Mouse (Mus musculus) ES-Bruce4 (cell line): ENCODE measurements around the gene Wdr91.

Experiments used
- CTCF ChIP-seq: IDR thresholded peaks from one replicate; pipeline ENCODE4 v1.8.1; 2011; ENCODE audit warnings: low read depth, low read length
- EP300 ChIP-seq: IDR thresholded peaks from 2 replicates; pipeline ENCODE4 v1.6.1; 2011; ENCODE audit warnings: low read depth, low read length; ENCODE audit not compliant: insufficient read depth
- POLR2A ChIP-seq: IDR thresholded peaks from one replicate; pipeline ENCODE4 v1.8.1; 2011; ENCODE audit warnings: low read length; ENCODE audit not compliant: insufficient read depth

DNA sequence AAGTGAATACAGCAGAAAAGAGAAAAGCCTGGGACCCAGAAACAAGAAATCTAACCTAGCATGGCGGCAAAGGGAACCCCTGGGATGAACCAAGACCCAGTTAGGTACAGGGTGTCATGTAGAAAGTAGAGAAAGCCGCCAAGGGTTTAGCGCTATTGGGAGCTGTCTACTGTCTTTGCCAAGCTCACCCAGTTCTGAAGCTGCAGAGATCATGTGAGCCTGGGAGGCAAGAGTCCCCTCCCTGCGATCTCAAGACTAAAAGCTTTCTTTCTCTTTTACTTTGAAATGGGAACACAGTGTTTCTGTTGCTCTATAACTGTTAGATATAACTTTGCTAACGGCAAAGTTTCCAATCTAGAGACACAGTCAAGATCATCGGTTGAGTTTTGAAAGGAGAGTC, 48.3 kb downstream of the Wdr91 start:
- no peak for TF ChIP-seq POLR2A
- no peak for TF ChIP-seq CTCF
- no peak for TF ChIP-seq EP300
